Comparison of ENCODE assay signal across 8 mouse cellular contexts in the genomic region with DNA sequence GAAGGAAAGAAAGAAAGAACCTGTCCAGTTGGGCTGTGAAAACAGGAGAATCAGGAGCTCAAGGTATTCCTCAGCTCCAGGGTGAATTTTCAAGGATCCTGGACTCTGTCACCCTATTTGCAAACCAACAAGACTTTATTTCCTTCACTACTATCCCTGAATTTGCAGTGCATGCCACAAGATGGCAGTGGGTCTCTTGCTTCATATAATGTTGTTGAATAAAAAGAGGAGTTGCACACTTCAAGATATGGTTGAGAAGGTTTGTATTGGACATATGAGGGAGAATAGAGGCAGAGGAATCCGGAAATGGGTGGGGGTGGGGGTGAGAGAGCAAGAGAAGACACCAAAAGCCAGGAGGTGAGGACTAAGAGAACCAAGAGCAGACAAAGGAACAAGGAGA.
DNase-seq lines count a peak whose midpoint lies in the region; ATAC-seq and TF ChIP-seq lines count a peak whose summit lies in the region.

No protein-coding gene starts in this region.

- 18% methylated on average over 1 of the region's 1 CpGs for WGBS in hindbrain, embryonic 15.5 days
- 28% methylated on average over 1 of the region's 1 CpGs for WGBS in hindbrain, embryonic 16.5 days
- 14% methylated on average over 1 of the region's 1 CpGs for WGBS in cerebellum, adult 2 months

- no peaks in the 10 kb centered on the region for H3K36me3 ChIP-seq in hindbrain, embryonic 15.5 days
- H3K36me3 ChIP-seq in hindbrain, embryonic 16.5 days (ENCODE audit: control insufficient read depth, insufficient read depth, low read length), result no peaks in the 10 kb centered on the region
- no peaks in the 10 kb centered on the region for H3K36me3 ChIP-seq in ES-E14 (ENCODE audit: control insufficient read depth, insufficient read depth, low read length, poor library complexity, severe bottlenecking)

- intact Hi-C loops in left cerebral cortex, postnatal 14 days (cut with DNase I), result loop anchor here (5.0 kb wide), 1 partner anchor 192 kb away; no protein-coding TSS in a partner anchor

- H3K27me3 ChIP-seq in hindbrain, embryonic 15.5 days, result no peaks in the 10 kb centered on the region
- H3K27me3 ChIP-seq in hindbrain, embryonic 16.5 days (replicated peaks; ENCODE audit: control insufficient read depth, insufficient read depth, low read length), result no peaks in the 10 kb centered on the region
- H3K27me3 ChIP-seq in cerebellum, adult 2 months (ENCODE audit: control insufficient read depth, insufficient read depth, low read length), result no peaks in the 10 kb centered on the region

- H3K4me3 ChIP-seq in hindbrain, embryonic 15.5 days, result no peak overlapping the region
- no peak overlapping the region for H3K4me3 ChIP-seq in hindbrain, embryonic 16.5 days (ENCODE audit: low read length)
- no peak overlapping the region for H3K4me3 ChIP-seq in ES-E14 (ENCODE audit: insufficient read depth in 1 of 2, low read depth in 1 of 2, low read length in 2 of 2, poor library complexity in 1 of 2, severe bottlenecking in 1 of 2)
- no peak overlapping the region for H3K4me3 ChIP-seq in cerebellum, adult 2 months (replicated peaks; ENCODE audit: insufficient read depth, low read depth, low read length)

- H3K9ac ChIP-seq in hindbrain, embryonic 15.5 days, result no peak overlapping the region
- no peak overlapping the region for H3K9ac ChIP-seq in hindbrain, embryonic 16.5 days (ENCODE audit: low read depth, low read length)
- no peak overlapping the region for H3K9ac ChIP-seq in ES-E14 (ENCODE audit: insufficient read depth, low read depth, low read length, poor library complexity, severe bottlenecking)

- no peak overlapping the region for H3K27ac ChIP-seq in hindbrain, embryonic 15.5 days (replicated peaks)
- no peak overlapping the region for H3K27ac ChIP-seq in hindbrain, embryonic 16.5 days (ENCODE audit: low read depth, low read length)
- H3K27ac ChIP-seq in ES-E14 (ENCODE audit: insufficient read depth, low read depth, low read length, poor library complexity, severe bottlenecking), result no peak overlapping the region
- no peak overlapping the region for H3K27ac ChIP-seq in cerebellum, adult 2 months (ENCODE audit: insufficient read depth, low read length)

- no peaks in the 10 kb centered on the region for H3K9me3 ChIP-seq in hindbrain, embryonic 15.5 days
- H3K9me3 ChIP-seq in hindbrain, embryonic 16.5 days (ENCODE audit: control insufficient read depth, low read length), result no peaks in the 10 kb centered on the region
- H3K9me3 ChIP-seq in ES-E14 (ENCODE audit: control insufficient read depth, insufficient read depth, low read depth, low read length), result no peaks in the 10 kb centered on the region

- DNase-seq in ES-E14 (ENCODE audit: low read depth, low spot score), result no peak
- peak; percentile 13 to 15 for DNase-seq in cerebellum, adult 2 months
- DNase-seq in kidney, adult 8-10 months, result peak; percentile 18 to 59
- peak; percentile 49 to 61 for DNase-seq in left cerebral cortex, postnatal 14 days (ENCODE audit: low spot score in 2 of 2)
- DNase-seq in telencephalon, adult 2 months (ENCODE audit: low read depth, low spot score), result peak; percentile 41

- H3K4me1 ChIP-seq in hindbrain, embryonic 15.5 days (replicated peaks), result no peaks in the 10 kb centered on the region
- no peaks in the 10 kb centered on the region for H3K4me1 ChIP-seq in hindbrain, embryonic 16.5 days (ENCODE audit: control insufficient read depth, insufficient read depth, low read depth, low read length)
- H3K4me1 ChIP-seq in ES-E14 (ENCODE audit: control insufficient read depth in 2 of 2, insufficient read depth in 2 of 2, low read length in 2 of 2, poor library complexity in 1 of 2), result no peaks in the 10 kb centered on the region
- no peaks in the 10 kb centered on the region for H3K4me1 ChIP-seq in cerebellum, adult 2 months (ENCODE audit: control insufficient read depth, insufficient read depth, low read length)

- peak; percentile 30; the same call in 1 of the 2 replicates for TF ChIP-seq CTCF in cerebellum, adult 2 months (IDR thresholded peaks at IDR 0.05; ENCODE audit: borderline replicate concordance, insufficient read depth, low read depth, low read length)

- in situ Hi-C loops in ES-E14 (cut with MboI; ENCODE audit: low sequenced_read_pairs in 2 of 2, unreplicated experiment in 2 of 2), result no loop called here

- no peak for TF ChIP-seq POLR2A in cerebellum, adult 2 months (IDR thresholded peaks at IDR 0.05; ENCODE audit: borderline replicate concordance, insufficient read depth, low read length)

- H3K4me2 ChIP-seq in hindbrain, embryonic 15.5 days, result no peak overlapping the region
- no peak overlapping the region for H3K4me2 ChIP-seq in hindbrain, embryonic 16.5 days (ENCODE audit: low read length)

- 0 out of 2 replicates have a peak, but pooled peaks have one; percentile 42 for ATAC-seq in hindbrain, embryonic 15.5 days (ENCODE audit: low FRiP score, low read depth)
- ATAC-seq in hindbrain, embryonic 16.5 days, result no peak
- ATAC-seq in megakaryocyte, adult 5-6 weeks (ENCODE audit: poor library complexity, severe bottlenecking), result no peak

TF ChIP-seq in ES-E14, 5 proteins besides CTCF, POLR2A, EP300 and RAD21:
- TF ChIP-seq ZC3H11A (IDR thresholded peaks at IDR 0.05; ENCODE audit: borderline replicate concordance, low read depth, low read length), result 0 out of 2 replicates have a peak, but pooled peaks have one; percentile 11
- no peak for TF ChIP-seq CHD2 (IDR thresholded peaks at IDR 0.05; ENCODE audit: low read depth, low read length)
